ENCODE assay signal across 12 mouse cellular contexts in genomic region chr8:124317821-124318220, GRCm38 (mm10).
DNase-seq lines count a peak whose midpoint lies in the region; ATAC-seq and TF ChIP-seq lines count a peak whose summit lies in the region.
"Had no signal": no experiment of that assay in that cellular context is flagged by ENCODE, and none has a peak within 500 bp of the region (broad histone marks: within the 10 kb centered on the region; RNA-seq: fewer than 3 reads in every experiment).

No protein-coding gene starts in this region.

- TF ChIP-seq CTCF in heart, adult 2 months (IDR thresholded peaks at IDR 0.05), result no peak
- TF ChIP-seq CTCF in forebrain, postnatal 0 days (IDR thresholded peaks at IDR 0.05; ENCODE audit: low read depth), result no peak

- DNase-seq in heart, adult 2 months, result no peak
- DNase-seq in heart, embryonic 10.5 days (ENCODE audit: low spot score), result no peak
- DNase-seq in CD4-positive helper T cell, adult 2 months (ENCODE audit: low read depth, low spot score), result peak; percentile 89
- DNase-seq in liver, embryonic 11.5 days (ENCODE audit: low spot score), result no peak
- DNase-seq in splenic B cell, adult 2 months (ENCODE audit: low read depth, low spot score), result peak; percentile 6
- DNase-seq in forebrain, postnatal 0 days, result no peak
- DNase-seq in cerebellum, adult 9-10 months, result no peak
- no peak for DNase-seq in embryonic facial prominence, embryonic 10.5 days (ENCODE audit: low spot score)
- DNase-seq: kidney, postnatal 10 days had no signal

- 63% methylated on average over 6 of the region's 6 CpGs for WGBS in heart, adult 2 months
- 72% methylated on average over 6 of the region's 6 CpGs for WGBS in heart, embryonic 10.5 days
- WGBS in liver, embryonic 11.5 days, result 48% methylated on average over 6 of the region's 6 CpGs
- WGBS in forebrain, postnatal 0 days, result 60% methylated on average over 6 of the region's 6 CpGs
- WGBS in embryonic facial prominence, embryonic 10.5 days, result 89% methylated on average over 6 of the region's 6 CpGs

- no peak overlapping the region; the same call in 1 of the 2 replicates for H3K4me2 ChIP-seq in liver, embryonic 11.5 days
- no peak overlapping the region for H3K4me2 ChIP-seq in forebrain, postnatal 0 days (ENCODE audit: low read depth)
- H3K4me2 ChIP-seq: neural tube, embryonic 13.5 days had no signal

- H3K9ac ChIP-seq in heart, adult 2 months (ENCODE audit: low read depth, low read length), result no peak overlapping the region
- no peak overlapping the region for H3K9ac ChIP-seq in liver, embryonic 11.5 days (ENCODE audit: low read depth, low read length)
- H3K9ac ChIP-seq in forebrain, postnatal 0 days, result no peak overlapping the region
- H3K9ac ChIP-seq: neural tube, embryonic 13.5 days had no signal

- no peak for ATAC-seq in liver, embryonic 11.5 days (replicated peaks; ENCODE audit: low FRiP score)
- no peak for ATAC-seq in forebrain, postnatal 0 days

- TF ChIP-seq EP300 in heart, adult 2 months (IDR thresholded peaks at IDR 0.05; ENCODE audit: insufficient read depth, low read depth, low read length), result no peak

- no peak overlapping the region for H3K4me3 ChIP-seq in heart, adult 2 months
- H3K4me3 ChIP-seq in heart, embryonic 10.5 days, result no peak overlapping the region
- H3K4me3 ChIP-seq in liver, embryonic 11.5 days (ENCODE audit: low read depth, low read length), result no peak overlapping the region
- H3K4me3 ChIP-seq in forebrain, postnatal 0 days (ENCODE audit: low read depth, low read length), result no peak overlapping the region
- H3K4me3 ChIP-seq in embryonic facial prominence, embryonic 10.5 days, result no peak overlapping the region
- H3K4me3 ChIP-seq: erythroblast, embryonic 14.5 days; midbrain, embryonic 10.5 days; neural tube, embryonic 13.5 days had no signal

- H3K36me3 ChIP-seq in heart, adult 2 months (ENCODE audit: control insufficient read depth, insufficient read depth, low read length), result no peaks in the 10 kb centered on the region
- H3K36me3 ChIP-seq in heart, embryonic 10.5 days, result peaks cover 6% of the 10 kb centered on the region; the same call in 1 of the 2 replicates
- no peaks in the 10 kb centered on the region for H3K36me3 ChIP-seq in liver, embryonic 11.5 days (ENCODE audit: control insufficient read depth, insufficient read depth, low read length)
- no peaks in the 10 kb centered on the region for H3K36me3 ChIP-seq in splenic B cell, adult 2 months (ENCODE audit: control insufficient read depth, insufficient read depth, low read length, poor library complexity, severe bottlenecking)
- H3K36me3 ChIP-seq in forebrain, postnatal 0 days (ENCODE audit: insufficient read depth), result no peaks in the 10 kb centered on the region
- peaks cover 23% of the 10 kb centered on the region for H3K36me3 ChIP-seq in embryonic facial prominence, embryonic 10.5 days (replicated peaks)
- H3K36me3 ChIP-seq: neural tube, embryonic 13.5 days had no signal

- no peaks in the 10 kb centered on the region for H3K27me3 ChIP-seq in heart, adult 2 months (ENCODE audit: control insufficient read depth, insufficient read depth, low read length)
- no peaks in the 10 kb centered on the region for H3K27me3 ChIP-seq in heart, embryonic 10.5 days (ENCODE audit: insufficient read depth, poor library complexity, severe bottlenecking)
- no peaks in the 10 kb centered on the region for H3K27me3 ChIP-seq in liver, embryonic 11.5 days (replicated peaks; ENCODE audit: control insufficient read depth, insufficient read depth, low read length)
- H3K27me3 ChIP-seq in splenic B cell, adult 2 months (ENCODE audit: control insufficient read depth, insufficient read depth, low read length, poor library complexity, severe bottlenecking), result no peaks in the 10 kb centered on the region
- H3K27me3 ChIP-seq in forebrain, postnatal 0 days (ENCODE audit: insufficient read depth, low read length), result no peaks in the 10 kb centered on the region
- H3K27me3 ChIP-seq in embryonic facial prominence, embryonic 10.5 days (replicated peaks; ENCODE audit: low read depth, poor library complexity, severe bottlenecking), result no peaks in the 10 kb centered on the region
- H3K27me3 ChIP-seq: neural tube, embryonic 13.5 days had no signal

- TF ChIP-seq POLR2A in heart, adult 2 months (IDR thresholded peaks at IDR 0.05; ENCODE audit: insufficient read depth, low read depth, low read length), result no peak

- H3K9me3 ChIP-seq in heart, embryonic 10.5 days, result no peaks in the 10 kb centered on the region
- H3K9me3 ChIP-seq in liver, embryonic 11.5 days (ENCODE audit: control insufficient read depth, low read length), result no peaks in the 10 kb centered on the region
- no peaks in the 10 kb centered on the region for H3K9me3 ChIP-seq in forebrain, postnatal 0 days (ENCODE audit: low read length)
- no peaks in the 10 kb centered on the region for H3K9me3 ChIP-seq in embryonic facial prominence, embryonic 10.5 days
- H3K9me3 ChIP-seq: midbrain, embryonic 10.5 days; neural tube, embryonic 13.5 days had no signal

- peaks cover 17% of the 10 kb centered on the region for H3K4me1 ChIP-seq in heart, adult 2 months (ENCODE audit: control insufficient read depth, insufficient read depth, low read length)
- peaks cover 61% of the 10 kb centered on the region for H3K4me1 ChIP-seq in heart, embryonic 10.5 days
- H3K4me1 ChIP-seq in liver, embryonic 11.5 days (replicated peaks; ENCODE audit: control insufficient read depth, insufficient read depth, low read length), result peaks cover 52% of the 10 kb centered on the region
- peaks cover 37% of the 10 kb centered on the region for H3K4me1 ChIP-seq in forebrain, postnatal 0 days (ENCODE audit: insufficient read depth)
- peaks cover 30% of the 10 kb centered on the region for H3K4me1 ChIP-seq in embryonic facial prominence, embryonic 10.5 days

- intact Hi-C loops in heart, adult 2 months (cut with DNase I), result loop anchor here (5.0 kb wide), 2 partner anchors 36 to 86 kb away; partner anchors contain the start of gene Galnt2

- no peaks in the 10 kb centered on the region for H3K79me2 ChIP-seq in heart, adult 2 months (replicated peaks; ENCODE audit: control insufficient read depth, insufficient read depth, low read length)

- H3K27ac ChIP-seq in heart, adult 2 months, result peak overlapping the region; percentile 75
- H3K27ac ChIP-seq in heart, embryonic 10.5 days, result no peak overlapping the region
- peak overlapping the region; percentile 22; the same call in 1 of the 2 replicates for H3K27ac ChIP-seq in liver, embryonic 11.5 days (ENCODE audit: low read depth, low read length)
- H3K27ac ChIP-seq in forebrain, postnatal 0 days (ENCODE audit: low read depth, low read length), result no peak overlapping the region
- no peak overlapping the region for H3K27ac ChIP-seq in embryonic facial prominence, embryonic 10.5 days (replicated peaks)
- H3K27ac ChIP-seq: neural tube, embryonic 13.5 days had no signal

Comparison
In these comparisons a context has a peak if more than half of its experiments do, and no peak if none do; other contexts are left out.
1. H3K27ac ChIP-seq: peak in heart, adult 2 months (single experiment) and liver, embryonic 11.5 days (single experiment); none in heart, embryonic 10.5 days (single experiment), forebrain, postnatal 0 days (single experiment) and embryonic facial prominence, embryonic 10.5 days (single experiment).
2. DNase-seq: peak in CD4-positive helper T cell, adult 2 months (single experiment) and splenic B cell, adult 2 months (single experiment); none in heart, adult 2 months (0 of 2), heart, embryonic 10.5 days (single experiment), liver, embryonic 11.5 days (single experiment), forebrain, postnatal 0 days (single experiment), cerebellum, adult 9-10 months (single experiment) and embryonic facial prominence, embryonic 10.5 days (single experiment).